Mouse (Mus musculus) lung, adult 2 months (tissue): ENCODE data around the gene Tmem19.

Experiments used
- CTCF ChIP-seq: fragments of 200-500 bp; IDR thresholded peaks from 2 replicates; pipeline ENCODE4 v1.5.1; 2011; ENCODE audit warnings: mild to moderate bottlenecking, low read length, control low read depth; ENCODE audit not compliant: insufficient read depth
- POLR2A ChIP-seq: fragments of 200-500 bp; IDR thresholded peaks from 2 replicates; pipeline ENCODE4 v1.6.1; 2011; ENCODE audit warnings: low read depth, mild to moderate bottlenecking, control low read depth, low read length, borderline replicate concordance; ENCODE audit errors: extremely low read depth

- TF ChIP-seq CTCF (no peak), POLR2A (no peak)
Measured at GRCm38 (mm10) chr10:115339820-115340328, 22.4 kb downstream of the Tmem19 start.
